Mouse (Mus musculus) frontal cortex, postnatal 14 days (tissue): ENCODE measurements around the gene Sipa1l1.

Experiments used
- DNase-seq, 2 experiments: peaks; one replicate each; pipeline ENCODE4 v3.0.0; 2022; ENCODE audit warnings: low spot score in 2 of 2

Gene Sipa1l1

GRCm38 (mm10) chr12:82294906-82295887 is 126.1 kb downstream of the Sipa1l1 start:
- DNase-seq, result no peak

GRCm38 (mm10) chr12:82296276-82296675 is 127.2 kb downstream of the Sipa1l1 start:
- no peak for DNase-seq

- no peak for DNase-seq
Measured at GRCm38 (mm10) chr12:82297196-82297595, 128.1 kb downstream of the Sipa1l1 start.

- DNase-seq, result no peak
Measured at GRCm38 (mm10) chr12:82298662-82299460, 129.7 kb downstream of the Sipa1l1 start.

- no peak for DNase-seq
Measured at GRCm38 (mm10) chr12:82304140-82304539, 135.0 kb downstream of the Sipa1l1 start.

GRCm38 (mm10) chr12:82306035-82306434 is 136.9 kb downstream of the Sipa1l1 start:
- DNase-seq, result no peak

- DNase-seq, result no peak
Measured at GRCm38 (mm10) chr12:82311593-82311992, 142.5 kb downstream of the Sipa1l1 start.

- no peak for DNase-seq
Measured at GRCm38 (mm10) chr12:82312091-82312820, 143.1 kb downstream of the Sipa1l1 start.

- DNase-seq, result no peak
Measured at GRCm38 (mm10) chr12:82313091-82313490, 144.0 kb downstream of the Sipa1l1 start.

GRCm38 (mm10) chr12:82319436-82320131 is 150.5 kb downstream of the Sipa1l1 start:
- DNase-seq, result no peak

GRCm38 (mm10) chr12:82320204-82320603 is 151.1 kb downstream of the Sipa1l1 start:
- DNase-seq, result no peak

GRCm38 (mm10) chr12:82321397-82321796 is 152.3 kb downstream of the Sipa1l1 start:
- DNase-seq, result no peak

- no peak for DNase-seq
Measured at GRCm38 (mm10) chr12:82321855-82322254, 152.7 kb downstream of the Sipa1l1 start.

GRCm38 (mm10) chr12:82322759-82323451 is 153.8 kb downstream of the Sipa1l1 start:
- DNase-seq, result no peak

GRCm38 (mm10) chr12:82324621-82325020 is 155.5 kb downstream of the Sipa1l1 start:
- no peak for DNase-seq

GRCm38 (mm10) chr12:82325502-82325901 is 156.4 kb downstream of the Sipa1l1 start:
- no peak for DNase-seq

- DNase-seq, result no peak
Measured at GRCm38 (mm10) chr12:82326438-82326837, 157.3 kb downstream of the Sipa1l1 start.

GRCm38 (mm10) chr12:82328112-82328511 is 159.0 kb downstream of the Sipa1l1 start:
- DNase-seq, result no peak

GRCm38 (mm10) chr12:82332836-82333614 is 163.9 kb downstream of the Sipa1l1 start:
- DNase-seq, result no peak

- DNase-seq, result no peak
Measured at GRCm38 (mm10) chr12:82333999-82334398, 164.9 kb downstream of the Sipa1l1 start.
